Mouse (Mus musculus): ENCODE results near the gene Las1l. TPM values are rescaled to one million over a fixed set of nuclear protein-coding genes. Genes with fewer than 3 reads are reported as not detected.
A peak's percentile ranks its signal among the peaks of the same experiment; 100 is the strongest.
"Not testable (repeated sequence)": the region's sequence is repeated elsewhere in the genome, so short reads cannot be mapped to it uniquely, and the experiment has no call there.

Gene Las1l
- total RNA-seq (2021): 10 to 100 TPM; 51.3 to 65.0 TPM
- long read RNA-seq, experiment 1, transcript Las1l-201 (13 exons, 2,530 nt): major isoform, 17 of 53 reads
- long read RNA-seq, experiment 1, transcript Las1l-202 (14 exons, 2,581 nt): minor isoform, 5 of 53 reads
- long read RNA-seq, experiment 1, partial matches to known transcripts: 22 of 53 reads
- long read RNA-seq, experiment 1, other reads (novel, unspliced or antisense): 9 of 53 reads
- long read RNA-seq, experiment 2, transcript Las1l-202 (14 exons, 2,581 nt): minor isoform, 6 of 58 reads
- long read RNA-seq, experiment 2, transcript Las1l-201 (13 exons, 2,530 nt): major isoform, 24 of 58 reads
- long read RNA-seq, experiment 2, partial matches to known transcripts: 17 of 58 reads
- long read RNA-seq, experiment 2, other reads (novel, unspliced or antisense): 11 of 58 reads

GRCm38 (mm10) chrX:95956497-95957293 is at the start of gene Las1l:
Gene Las1l (minus strand): TSS chrX:95956962.
- H3K27ac ChIP-seq: peak within 1 kb of the TSS; percentile 79
- peak within 1 kb of the TSS; percentile 69 for H3K4me3 ChIP-seq
- DNase-seq (ENCODE audit: low spot score in 2 of 2): peak; percentile 86 to 91
- TF ChIP-seq CTCF (conservative IDR thresholded peaks at IDR 0.05): peak; percentile 65

- no peak overlapping the region for H3K4me3 ChIP-seq
- DNase-seq (ENCODE audit: low spot score in 2 of 2): no peak
- no peak overlapping the region for H3K27ac ChIP-seq
- peak; percentile 72 for TF ChIP-seq CTCF (conservative IDR thresholded peaks at IDR 0.05)
Measured at GRCm38 (mm10) chrX:96006395-96006794, 49.6 kb upstream of the Las1l start.

DNA sequence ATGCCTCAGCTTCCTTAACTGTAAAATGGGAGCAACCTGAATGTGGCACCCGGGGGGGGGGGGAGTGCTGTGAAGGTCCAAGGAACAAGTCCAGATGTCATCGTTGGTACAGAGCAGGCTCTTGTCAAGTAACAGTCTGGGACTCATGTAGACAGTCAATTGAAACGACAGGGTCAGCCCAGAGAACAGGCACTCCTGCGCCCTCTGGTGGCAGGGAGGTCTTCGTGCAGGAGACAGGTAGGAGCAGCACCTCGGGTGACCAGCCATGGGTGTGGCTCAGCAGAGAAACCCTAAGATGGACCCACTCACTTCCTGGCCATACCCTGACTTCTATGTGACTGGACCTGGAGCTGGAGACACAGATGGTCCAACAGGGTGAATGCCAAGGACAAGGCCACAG is 42.8 kb upstream of the Las1l start:
- peak; percentile 38 for TF ChIP-seq CTCF (conservative IDR thresholded peaks at IDR 0.05)
- Histone ChIP-seq H3K4me3 (no peak overlapping the region), H3K27ac (no peak overlapping the region)
- no peak for DNase-seq (ENCODE audit: low spot score in 2 of 2)

DNA sequence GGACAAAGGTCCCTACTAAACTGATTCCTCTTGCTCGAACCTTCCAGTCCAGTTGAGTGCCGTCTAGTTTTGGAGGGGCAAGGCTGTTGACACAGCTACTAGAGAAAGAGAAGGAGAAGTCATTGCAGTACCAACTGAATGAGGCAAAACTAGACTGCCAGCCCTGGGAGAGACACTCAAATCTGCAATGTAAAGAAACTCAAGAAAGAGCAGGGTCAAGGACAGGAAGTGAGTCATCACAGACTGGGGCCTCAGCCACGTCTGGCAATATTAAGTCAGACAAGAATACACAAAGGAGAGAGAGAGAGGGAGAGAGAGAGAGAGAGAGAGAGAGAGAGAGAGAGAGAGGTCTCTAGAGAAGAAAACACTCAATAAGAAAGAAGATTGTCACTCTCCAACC is 36.4 kb upstream of the Las1l start:
- DNase-seq (ENCODE audit: low spot score in 2 of 2): no peak
- no peak overlapping the region for H3K4me3 ChIP-seq
- no peak overlapping the region for H3K27ac ChIP-seq
- TF ChIP-seq CTCF (conservative IDR thresholded peaks at IDR 0.05): no peak

DNA sequence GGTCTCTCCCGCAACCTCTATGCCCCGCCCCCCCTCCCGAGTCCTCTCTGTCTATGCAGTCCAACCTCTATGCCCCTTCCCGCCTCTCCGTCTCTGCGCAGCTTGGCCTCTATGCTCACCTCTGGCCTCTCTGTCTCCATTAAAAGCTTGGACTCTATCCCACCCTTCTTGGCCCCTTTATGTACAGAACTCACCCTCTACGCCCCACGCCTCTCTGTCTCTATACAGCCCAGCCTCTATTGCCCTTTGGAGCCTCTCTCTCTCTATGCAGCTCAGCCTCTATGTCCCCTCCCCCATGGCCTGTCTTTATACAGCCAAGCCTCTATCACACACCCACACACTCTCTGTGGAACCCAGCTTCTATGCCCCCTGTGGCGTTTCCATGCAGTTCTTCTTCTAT is 13.2 kb upstream of the Las1l start:
- Histone ChIP-seq H3K4me3 (no peak overlapping the region), H3K27ac (no peak overlapping the region)
- no peak for DNase-seq (ENCODE audit: low spot score in 2 of 2)
- no peak for TF ChIP-seq CTCF (conservative IDR thresholded peaks at IDR 0.05)

- Histone ChIP-seq H3K27ac (no peak overlapping the region), H3K4me3 (no peak overlapping the region)
- TF ChIP-seq CTCF (conservative IDR thresholded peaks at IDR 0.05): no peak
- DNase-seq (ENCODE audit: low spot score in 2 of 2): no peak
Measured at GRCm38 (mm10) chrX:95969116-95969515, 12.4 kb upstream of the Las1l start.

DNA sequence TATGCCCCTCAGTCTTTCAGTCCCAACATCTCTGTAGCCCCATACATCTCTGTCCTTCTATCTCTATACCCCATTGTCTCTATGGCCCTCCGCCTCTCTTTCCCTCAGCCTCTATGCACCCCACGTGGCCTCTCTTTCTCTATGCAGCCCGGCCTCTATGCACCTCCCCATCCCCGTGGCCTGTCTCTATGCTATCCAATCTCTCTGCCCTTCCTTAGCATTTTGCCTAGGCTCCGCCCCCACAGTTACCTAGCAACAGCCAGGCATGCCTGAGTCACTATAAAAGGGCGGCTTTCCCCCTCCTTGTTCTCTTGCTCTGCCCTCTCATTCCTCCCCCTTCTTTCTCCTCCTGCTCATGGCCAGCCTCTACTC is 11.8 kb upstream of the Las1l start:
- no peak for TF ChIP-seq CTCF (conservative IDR thresholded peaks at IDR 0.05)
- H3K27ac ChIP-seq: peak overlapping the region; percentile 67
- peak; percentile 63 to 78 for DNase-seq (ENCODE audit: low spot score in 2 of 2)
- H3K4me3 ChIP-seq: peak overlapping the region; percentile 52

- TF ChIP-seq CTCF (conservative IDR thresholded peaks at IDR 0.05): peak; percentile 54
- peak overlapping the region; percentile 52 for H3K4me3 ChIP-seq
- H3K27ac ChIP-seq: peak overlapping the region; percentile 67
- DNase-seq (ENCODE audit: low spot score in 2 of 2): no peak
Measured at GRCm38 (mm10) chrX:95967847-95968593, 11.3 kb upstream of the Las1l start.

GRCm38 (mm10) chrX:95965036-95965435 is 8.3 kb upstream of the Las1l start:
- H3K4me3 ChIP-seq: no peak overlapping the region
- no peak for DNase-seq (ENCODE audit: low spot score in 2 of 2)
- H3K27ac ChIP-seq: no peak overlapping the region
- no peak for TF ChIP-seq CTCF (conservative IDR thresholded peaks at IDR 0.05)

- Histone ChIP-seq H3K4me3 (no peak overlapping the region), H3K27ac (no peak overlapping the region)
- no peak for DNase-seq (ENCODE audit: low spot score in 2 of 2)
- TF ChIP-seq CTCF (conservative IDR thresholded peaks at IDR 0.05): no peak
Measured at GRCm38 (mm10) chrX:95963366-95963765, 6.6 kb upstream of the Las1l start.

DNA sequence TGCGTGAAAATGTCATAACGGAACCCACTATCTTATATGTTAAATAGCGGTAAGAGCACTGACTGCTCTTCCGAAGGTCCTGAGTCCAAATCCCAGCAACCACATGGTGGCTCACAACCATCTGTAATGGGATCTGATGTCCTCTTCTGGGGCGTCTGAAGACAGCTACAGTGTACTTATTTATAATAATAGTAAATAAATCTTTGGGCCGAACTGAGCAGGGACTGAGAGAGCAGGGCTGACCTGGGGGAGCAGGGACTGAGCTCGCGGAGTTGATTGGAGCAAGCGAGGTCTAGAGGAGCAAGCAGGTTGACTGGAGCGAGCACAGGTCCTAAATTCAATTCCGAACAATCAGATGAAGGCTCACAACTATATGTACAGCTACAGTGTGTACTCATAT is 699 bp upstream of the Las1l start:
- DNase-seq (ENCODE audit: low spot score in 2 of 2): not testable (repeated sequence)
- peak overlapping the region; percentile 50 for H3K4me3 ChIP-seq
- peak overlapping the region; percentile 65 for H3K27ac ChIP-seq

DNA sequence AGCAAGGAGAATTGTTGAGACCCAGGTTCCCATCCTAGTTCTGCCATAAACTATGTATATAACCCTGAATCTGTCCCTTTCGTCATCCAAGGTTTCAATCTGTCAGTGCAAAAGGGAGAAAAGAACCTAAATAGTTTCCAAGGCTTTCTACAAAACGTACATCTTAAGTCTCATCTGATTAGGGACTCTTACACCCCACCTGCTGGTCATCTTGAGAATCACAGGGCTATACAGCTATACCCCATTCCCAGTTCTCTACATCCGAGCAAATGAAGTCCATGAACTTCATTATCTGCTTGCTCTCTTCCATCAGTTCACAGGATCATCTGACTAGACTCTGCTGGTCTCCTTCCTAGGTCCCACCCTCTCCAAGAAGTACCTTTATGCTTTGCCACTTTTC is 6.0 kb downstream of the Las1l start:
- TF ChIP-seq CTCF (conservative IDR thresholded peaks at IDR 0.05): peak; percentile 80
- Histone ChIP-seq H3K4me3 (no peak overlapping the region), H3K27ac (no peak overlapping the region)
- peak in 1 of 2 experiments; percentile 38 for DNase-seq (ENCODE audit: low spot score in 2 of 2)

DNA sequence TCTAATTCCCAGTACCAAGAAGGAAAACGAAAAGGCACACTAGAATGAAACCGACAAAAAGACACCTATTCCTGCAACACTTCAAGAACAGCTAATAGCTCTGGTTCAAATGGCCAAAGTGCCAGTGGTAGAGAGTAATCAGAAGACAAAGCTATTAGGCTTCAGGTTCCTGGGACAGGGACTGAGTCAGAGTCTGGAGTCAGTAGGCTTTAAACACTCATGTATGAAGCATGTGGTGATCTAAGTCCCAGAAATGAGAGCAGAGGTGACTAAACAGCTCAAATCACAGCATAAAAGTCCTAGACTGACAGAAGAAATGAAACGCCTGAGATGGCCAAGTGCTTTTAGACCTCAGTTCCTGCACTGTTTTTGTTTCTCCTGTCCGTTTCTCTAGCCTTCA is 8.6 kb downstream of the Las1l start:
- H3K4me3 ChIP-seq: no peak overlapping the region
- no peak overlapping the region for H3K27ac ChIP-seq
- TF ChIP-seq CTCF (conservative IDR thresholded peaks at IDR 0.05): no peak
- no peak for DNase-seq (ENCODE audit: low spot score in 2 of 2)
